Mouse (Mus musculus) intestine, embryonic 14.5 days (tissue): ENCODE measurements around the gene Dhrs7c. TPM values are rescaled to one million over a fixed set of nuclear protein-coding genes. Genes with fewer than 3 reads are reported as not detected.

Experiments
- ATAC-seq: fragments of 200-750 bp; cut with Nextera tagmentation; replicated peaks from 2 replicates; pipeline ENCODE4 v1.8.0; 2017; ENCODE audit warnings: low read depth, moderate number of reproducible peaks, moderate TSS enrichment, moderate library complexity; ENCODE audit not compliant: low FRiP score, low TSS enrichment
- DNase-seq: peaks from one replicate; pipeline ENCODE4 v3.0.0-alpha.2; 2018; ENCODE audit warnings: low spot score
- H3K27ac ChIP-seq: fragments of 300-500 bp; sonication (generic); 2 replicates; pipeline ENCODE4 v1.5.1; 2014; ENCODE audit warnings: low read depth, mild to moderate bottlenecking, control low read depth
- H3K27me3 ChIP-seq: fragments of 300-500 bp; sonication (generic); replicated peaks from 2 replicates; pipeline ENCODE4 v1.6.1; 2014; ENCODE audit warnings: low read length, control low read depth; ENCODE audit not compliant: control insufficient read depth, insufficient read depth
- H3K36me3 ChIP-seq: fragments of 300-500 bp; sonication (generic); 2 replicates; pipeline ENCODE4 v1.6.1; 2014; ENCODE audit warnings: low read length, control low read depth; ENCODE audit not compliant: control insufficient read depth, insufficient read depth
- H3K4me1 ChIP-seq: fragments of 300-500 bp; sonication (generic); replicated peaks from 2 replicates; pipeline ENCODE4 v1.6.1; 2014; ENCODE audit warnings: low read length, control low read depth, mixed read lengths; ENCODE audit not compliant: control insufficient read depth, insufficient read depth
- H3K4me2 ChIP-seq: fragments of 300-500 bp; sonication (generic); 2 replicates; pipeline ENCODE4 v1.6.1; 2014; ENCODE audit warnings: low read length
- H3K4me3 ChIP-seq: fragments of 300-500 bp; sonication (generic); 2 replicates; pipeline ENCODE4 v1.5.1; 2014; ENCODE audit warnings: low read depth, low read length, control low read depth, mixed read lengths
- H3K9ac ChIP-seq: fragments of 300-500 bp; sonication (generic); 2 replicates; pipeline ENCODE4 v1.6.1; 2014; ENCODE audit warnings: mild to moderate bottlenecking, low read length
- H3K9me3 ChIP-seq: fragments of 300-500 bp; sonication (generic); 2 replicates; pipeline ENCODE4 v1.6.1; 2016; ENCODE audit warnings: low read length, control low read depth; ENCODE audit not compliant: control insufficient read depth
- WGBS: fragments of 180-500 bp; shearing (Covaris S2); extraction: QIAGEN DNeasy Blood & Tissue Kit; methylation state at CpG from one replicate; pipeline ENCODE4 v1.1.7; 2014; 5-methylcytosine and 5-hydroxymethylcytosine counted together
- polyA plus RNA-seq: library from polyadenylated mRNA; unstranded; fragments of >200 nt; fragmentation: Nextera tagmentation; extraction: Ambion mirVana; gene quantifications from 2 replicates; pipeline ENCODE4 v1.2.1, GENCODE M21; 2014

Dhrs7c gene
- polyA plus RNA-seq, 1 experiment from 2014 or later = not detected

DNA sequence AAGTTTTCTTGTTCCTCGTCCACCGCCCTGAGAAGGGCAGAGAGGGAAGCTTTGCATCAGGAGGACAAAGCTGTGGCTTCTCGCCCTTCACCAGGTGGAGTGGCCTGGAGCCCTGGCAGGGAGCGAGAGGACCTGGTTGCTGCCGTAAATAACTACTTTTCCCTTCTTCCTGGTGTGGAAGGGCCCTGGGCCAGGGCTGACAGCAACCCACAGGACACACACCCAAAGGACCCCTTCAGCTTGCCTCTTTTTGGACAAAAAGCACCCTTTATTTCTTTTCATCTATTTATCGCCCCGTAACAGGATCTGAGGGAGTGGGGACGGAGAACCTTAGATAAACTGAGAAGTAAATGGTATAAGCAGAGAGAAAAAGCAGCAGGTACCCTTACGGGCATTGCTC is 60.5 kb downstream of the Dhrs7c start:
- Histone ChIP-seq H3K4me2 (no peak overlapping the region), H3K9me3 (no peaks in the 10 kb centered on the region), H3K4me1 (peaks cover 12% of the 10 kb centered on the region), H3K27ac (no peak overlapping the region), H3K36me3 (no peaks in the 10 kb centered on the region), H3K27me3 (no peaks in the 10 kb centered on the region), H3K4me3 (no peak overlapping the region), H3K9ac (no peak overlapping the region)
- ATAC-seq (no peak), DNase-seq (no peak)
- 82% methylated on average over 9 of the region's 9 CpGs for WGBS

DNA sequence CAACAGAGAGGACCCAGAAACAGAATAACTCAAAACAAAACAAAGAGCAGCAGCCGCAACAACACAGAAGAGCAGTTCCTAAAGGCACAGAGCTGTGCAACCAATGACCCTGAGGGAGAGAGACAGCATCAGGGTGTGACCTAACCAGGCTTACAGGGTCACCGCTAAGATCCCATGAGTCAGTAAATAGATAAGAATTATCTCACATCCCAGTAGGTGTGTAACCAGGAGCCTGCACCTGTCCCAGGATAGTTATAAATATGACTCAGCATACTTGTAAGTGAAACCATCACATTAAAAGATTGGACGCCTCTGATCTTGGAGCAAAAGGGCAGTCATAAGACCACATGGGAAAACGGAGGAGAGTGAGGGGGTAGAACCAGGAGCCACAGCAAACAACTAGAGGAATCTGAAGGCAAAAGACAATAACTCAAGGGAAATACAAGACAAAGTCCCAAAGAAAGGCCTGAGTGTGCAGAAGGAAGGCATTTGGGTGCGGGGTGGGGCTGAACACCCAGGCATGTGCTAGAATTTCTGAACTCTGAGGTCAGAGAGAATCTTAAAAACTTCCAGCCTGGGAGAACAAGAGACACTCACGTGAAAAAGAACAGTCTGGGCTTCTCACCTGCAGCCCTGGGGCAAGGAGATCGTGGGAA is 62.9 kb downstream of the Dhrs7c start:
- Histone ChIP-seq H3K9ac (no peak overlapping the region), H3K36me3 (no peaks in the 10 kb centered on the region), H3K27ac (no peak overlapping the region), H3K27me3 (no peaks in the 10 kb centered on the region), H3K4me2 (no peak overlapping the region), H3K4me3 (no peak overlapping the region), H3K9me3 (no peaks in the 10 kb centered on the region), H3K4me1 (peaks cover 12% of the 10 kb centered on the region)
- ATAC-seq (peak; percentile 55), DNase-seq (peak; percentile 58)
- 47% methylated on average over 7 of the region's 7 CpGs for WGBS

DNA sequence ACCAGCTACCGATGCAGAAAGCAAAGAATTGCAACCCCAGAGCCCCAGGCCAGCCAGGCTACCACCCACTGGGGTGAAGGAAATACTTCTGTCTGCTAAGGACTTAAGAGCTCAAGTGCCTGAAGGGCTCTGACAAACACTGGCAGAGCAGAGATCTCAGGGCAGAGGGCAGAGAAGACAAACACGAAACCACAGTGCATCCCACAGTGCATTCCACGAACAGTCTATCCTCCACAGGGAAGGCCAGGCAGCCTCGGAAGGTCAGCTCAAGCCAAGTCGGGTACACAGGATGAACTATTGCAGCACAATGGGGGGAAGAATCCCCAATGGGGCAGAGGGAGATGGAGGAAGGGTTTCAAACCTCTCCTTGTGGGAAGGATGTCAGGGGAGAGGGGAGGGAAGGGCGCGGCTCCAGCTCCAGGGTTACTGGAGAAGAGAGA is 63.4 kb downstream of the Dhrs7c start:
- ATAC-seq (no peak), DNase-seq (peak; percentile 54)
- Histone ChIP-seq H3K27ac (no peak overlapping the region), H3K4me1 (peaks cover 12% of the 10 kb centered on the region), H3K4me2 (0 out of 2 replicates have a peak overlapping the region, but pooled peaks have one; percentile 7), H3K9ac (no peak overlapping the region), H3K9me3 (no peaks in the 10 kb centered on the region), H3K4me3 (no peak overlapping the region), H3K27me3 (no peaks in the 10 kb centered on the region), H3K36me3 (no peaks in the 10 kb centered on the region)
- 7% methylated on average over 7 of the region's 7 CpGs for WGBS

DNA sequence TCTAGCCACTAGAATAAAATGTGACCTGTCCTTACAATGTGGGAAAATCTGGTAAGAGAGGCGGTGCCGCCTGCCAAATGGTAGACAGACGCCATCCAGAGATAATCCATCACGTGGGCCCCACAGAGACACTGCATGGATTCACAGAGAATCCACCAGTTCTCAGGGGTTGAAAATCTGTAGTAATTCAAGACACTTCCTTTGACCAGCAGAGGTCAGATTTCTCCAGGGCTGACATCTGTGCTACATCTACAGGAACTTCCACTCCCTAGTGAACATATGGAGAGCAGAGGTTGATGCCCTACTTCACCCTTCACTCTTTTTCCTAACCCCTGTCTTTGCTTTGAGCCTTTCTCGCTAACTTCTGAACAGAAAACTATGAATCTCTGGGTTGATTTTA is 67.1 kb downstream of the Dhrs7c start:
- Histone ChIP-seq H3K4me2 (no peak overlapping the region), H3K4me3 (no peak overlapping the region)
- no peak for DNase-seq

More for the DNA sequence above, 67.1 kb downstream of the Dhrs7c start:
- H3K9me3 ChIP-seq = no peaks in the 10 kb centered on the region
- 71% methylated on average over 5 of the region's 5 CpGs for WGBS
- H3K36me3 ChIP-seq = no peaks in the 10 kb centered on the region
- no peak overlapping the region for H3K9ac ChIP-seq
- H3K27me3 ChIP-seq = no peaks in the 10 kb centered on the region
- H3K4me1 ChIP-seq = peaks cover 12% of the 10 kb centered on the region
- no peak overlapping the region for H3K27ac ChIP-seq
- ATAC-seq = no peak

Other genes with a start within 250 kb of the Dhrs7c start
- gene Rcvrn, start 102.9 kb upstream of the Dhrs7c start, polyA plus RNA-seq = not detected in 2 replicates
- 2.7 and 3.6 TPM in 2 replicates for gene Glp2r, start 27.0 kb upstream of the Dhrs7c start, polyA plus RNA-seq
- 0.26 and 0.51 TPM in 2 replicates for gene Gsg1l2, start 23.6 kb upstream of the Dhrs7c start, polyA plus RNA-seq
- 5.4 and 5.8 TPM in 2 replicates for gene Usp43, start 124.0 kb downstream of the Dhrs7c start, polyA plus RNA-seq
- gene Cfap52, start 167.5 kb downstream of the Dhrs7c start, polyA plus RNA-seq = 0.86 and 1.0 TPM in 2 replicates
- gene Stx8, start 168.0 kb downstream of the Dhrs7c start, polyA plus RNA-seq = 51.3 and 54.5 TPM in 2 replicates